Mouse (Mus musculus): ENCODE measurements around the gene Osr1. TPM values are rescaled to one million over a fixed set of nuclear protein-coding genes. Genes with fewer than 3 reads are reported as not detected.

The Osr1 gene
- polyA plus RNA-seq, 1 experiment from 2014 or later, result 10.8 TPM

GRCm38 (mm10) chr12:9582248-9582995, 12.5 kb downstream of the Osr1 start:
- Histone ChIP-seq H3K27ac (ENCODE audit: low read length) (no peak overlapping the region), H3K9ac (ENCODE audit: low read length) (no peak overlapping the region), H3K36me3 (ENCODE audit: control insufficient read depth, insufficient read depth) (no peaks in the 10 kb centered on the region), H3K4me3 (ENCODE audit: low read length) (no peak overlapping the region), H3K4me2 (ENCODE audit: low read depth, low read length) (no peak overlapping the region), H3K27me3 (ENCODE audit: control insufficient read depth, insufficient read depth, low read length) (peaks cover 58% of the 10 kb centered on the region), H3K4me1 (ENCODE audit: control insufficient read depth, insufficient read depth, low read length) (peaks cover 9% of the 10 kb centered on the region), H3K9me3 (replicated peaks; ENCODE audit: control insufficient read depth, low read length) (no peaks in the 10 kb centered on the region)
- ATAC-seq (replicated peaks; ENCODE audit: extremely low read depth, insufficient read depth, low FRiP score), result no peak
- 25% methylated on average over 14 of the region's 14 CpGs for WGBS

- H3K9me3 ChIP-seq (replicated peaks; ENCODE audit: control insufficient read depth, low read length), result no peaks in the 10 kb centered on the region
- no peak for ATAC-seq (replicated peaks; ENCODE audit: extremely low read depth, insufficient read depth, low FRiP score)
- H3K4me2 ChIP-seq (ENCODE audit: low read depth, low read length), result no peak overlapping the region
- H3K36me3 ChIP-seq (ENCODE audit: control insufficient read depth, insufficient read depth), result no peaks in the 10 kb centered on the region
- H3K27me3 ChIP-seq (ENCODE audit: control insufficient read depth, insufficient read depth, low read length), result peaks cover 48% of the 10 kb centered on the region
- no peak overlapping the region for H3K9ac ChIP-seq (ENCODE audit: low read length)
- H3K27ac ChIP-seq (ENCODE audit: low read length), result no peak overlapping the region
- H3K4me3 ChIP-seq (ENCODE audit: low read length), result no peak overlapping the region
- H3K4me1 ChIP-seq (ENCODE audit: control insufficient read depth, insufficient read depth, low read length), result peaks cover 9% of the 10 kb centered on the region
- WGBS, result 37% methylated on average over 2 of the region's 2 CpGs
These were observed 13.5 kb downstream of the Osr1 start for GRCm38 (mm10) chr12:9583380-9583779.

GRCm38 (mm10) chr12:9584366-9585084, 14.6 kb downstream of the Osr1 start:
- peaks cover 37% of the 10 kb centered on the region for H3K27me3 ChIP-seq (ENCODE audit: control insufficient read depth, insufficient read depth, low read length)
- no peaks in the 10 kb centered on the region for H3K9me3 ChIP-seq (replicated peaks; ENCODE audit: control insufficient read depth, low read length)
- H3K4me3 ChIP-seq (ENCODE audit: low read length), result peak overlapping the region; percentile 57
- no peaks in the 10 kb centered on the region for H3K36me3 ChIP-seq (ENCODE audit: control insufficient read depth, insufficient read depth)
- H3K27ac ChIP-seq (ENCODE audit: low read length), result no peak overlapping the region
- WGBS, result 2% methylated on average over 23 of the region's 23 CpGs
- ATAC-seq (replicated peaks; ENCODE audit: extremely low read depth, insufficient read depth, low FRiP score), result peak; percentile 94
- H3K9ac ChIP-seq (ENCODE audit: low read length), result peak overlapping the region; percentile 73
- H3K4me1 ChIP-seq (ENCODE audit: control insufficient read depth, insufficient read depth, low read length), result peaks cover 9% of the 10 kb centered on the region
- H3K4me2 ChIP-seq (ENCODE audit: low read depth, low read length), result peak overlapping the region; percentile 79

- H3K4me2 ChIP-seq (ENCODE audit: low read depth, low read length), result peak overlapping the region; percentile 79
- no peaks in the 10 kb centered on the region for H3K9me3 ChIP-seq (replicated peaks; ENCODE audit: control insufficient read depth, low read length)
- 0 out of 2 replicates have a peak, but pooled peaks have one; percentile 34 for ATAC-seq (replicated peaks; ENCODE audit: extremely low read depth, insufficient read depth, low FRiP score)
- peak overlapping the region; percentile 23; the same call in 1 of the 2 replicates for H3K27ac ChIP-seq (ENCODE audit: low read length)
- peaks cover 32% of the 10 kb centered on the region for H3K27me3 ChIP-seq (ENCODE audit: control insufficient read depth, insufficient read depth, low read length)
- 3% methylated on average over 7 of the region's 7 CpGs for WGBS
- peak overlapping the region; percentile 73 for H3K9ac ChIP-seq (ENCODE audit: low read length)
- peaks cover 9% of the 10 kb centered on the region for H3K4me1 ChIP-seq (ENCODE audit: control insufficient read depth, insufficient read depth, low read length)
- H3K4me3 ChIP-seq (ENCODE audit: low read length), result peak overlapping the region; percentile 57
- H3K36me3 ChIP-seq (ENCODE audit: control insufficient read depth, insufficient read depth), result no peaks in the 10 kb centered on the region
These were observed 15.2 kb downstream of the Osr1 start for GRCm38 (mm10) chr12:9585085-9585453.

- no peak overlapping the region for H3K4me3 ChIP-seq (ENCODE audit: low read length)
- ATAC-seq (replicated peaks; ENCODE audit: extremely low read depth, insufficient read depth, low FRiP score), result no peak
- no peak overlapping the region for H3K27ac ChIP-seq (ENCODE audit: low read length)
- WGBS, result 56% methylated on average over 1 of the region's 1 CpGs
- peaks cover 13% of the 10 kb centered on the region for H3K27me3 ChIP-seq (ENCODE audit: control insufficient read depth, insufficient read depth, low read length)
- no peaks in the 10 kb centered on the region for H3K36me3 ChIP-seq (ENCODE audit: control insufficient read depth, insufficient read depth)
- no peak overlapping the region for H3K4me2 ChIP-seq (ENCODE audit: low read depth, low read length)
- no peaks in the 10 kb centered on the region for H3K9me3 ChIP-seq (replicated peaks; ENCODE audit: control insufficient read depth, low read length)
- H3K4me1 ChIP-seq (ENCODE audit: control insufficient read depth, insufficient read depth, low read length), result peaks cover 6% of the 10 kb centered on the region
- H3K9ac ChIP-seq (ENCODE audit: low read length), result no peak overlapping the region
These were observed 17.8 kb downstream of the Osr1 start for GRCm38 (mm10) chr12:9587732-9588131.

GRCm38 (mm10) chr12:9589561-9590134, 19.7 kb downstream of the Osr1 start:
- no peak for ATAC-seq (replicated peaks; ENCODE audit: extremely low read depth, insufficient read depth, low FRiP score)
- no peak overlapping the region for H3K4me3 ChIP-seq (ENCODE audit: low read length)
- 68% methylated on average over 7 of the region's 7 CpGs for WGBS

GRCm38 (mm10) chr12:9591141-9591540, 21.2 kb downstream of the Osr1 start:
- ATAC-seq (replicated peaks; ENCODE audit: extremely low read depth, insufficient read depth, low FRiP score), result no peak
- 61% methylated on average over 3 of the region's 3 CpGs for WGBS
- no peak overlapping the region for H3K4me3 ChIP-seq (ENCODE audit: low read length)
- no peaks in the 10 kb centered on the region for H3K27me3 ChIP-seq (ENCODE audit: control insufficient read depth, insufficient read depth, low read length)
- no peaks in the 10 kb centered on the region for H3K9me3 ChIP-seq (replicated peaks; ENCODE audit: control insufficient read depth, low read length)
- H3K27ac ChIP-seq (ENCODE audit: low read length), result no peak overlapping the region
- no peak overlapping the region for H3K4me2 ChIP-seq (ENCODE audit: low read depth, low read length)
- no peaks in the 10 kb centered on the region for H3K4me1 ChIP-seq (ENCODE audit: control insufficient read depth, insufficient read depth, low read length)
- H3K9ac ChIP-seq (ENCODE audit: low read length), result no peak overlapping the region
- H3K36me3 ChIP-seq (ENCODE audit: control insufficient read depth, insufficient read depth), result no peaks in the 10 kb centered on the region

More at GRCm38 (mm10) chr12:9589561-9590134, 19.7 kb downstream of the Osr1 start:
- Histone ChIP-seq H3K36me3 (ENCODE audit: control insufficient read depth, insufficient read depth) (no peaks in the 10 kb centered on the region), H3K4me1 (ENCODE audit: control insufficient read depth, insufficient read depth, low read length) (peaks cover 3% of the 10 kb centered on the region), H3K9me3 (replicated peaks; ENCODE audit: control insufficient read depth, low read length) (no peaks in the 10 kb centered on the region), H3K4me2 (ENCODE audit: low read depth, low read length) (no peak overlapping the region), H3K27ac (ENCODE audit: low read length) (no peak overlapping the region), H3K9ac (ENCODE audit: low read length) (no peak overlapping the region), H3K27me3 (ENCODE audit: control insufficient read depth, insufficient read depth, low read length) (no peaks in the 10 kb centered on the region)

GRCm38 (mm10) chr12:9598219-9598618, 28.3 kb downstream of the Osr1 start:
- ATAC-seq (replicated peaks; ENCODE audit: extremely low read depth, insufficient read depth, low FRiP score), result no peak
- no peak overlapping the region for H3K9ac ChIP-seq (ENCODE audit: low read length)
- H3K4me3 ChIP-seq (ENCODE audit: low read length), result no peak overlapping the region
- no peaks in the 10 kb centered on the region for H3K4me1 ChIP-seq (ENCODE audit: control insufficient read depth, insufficient read depth, low read length)
- no peaks in the 10 kb centered on the region for H3K9me3 ChIP-seq (replicated peaks; ENCODE audit: control insufficient read depth, low read length)
- no peak overlapping the region for H3K4me2 ChIP-seq (ENCODE audit: low read depth, low read length)
- no peak overlapping the region for H3K27ac ChIP-seq (ENCODE audit: low read length)
- H3K36me3 ChIP-seq (ENCODE audit: control insufficient read depth, insufficient read depth), result no peaks in the 10 kb centered on the region
- H3K27me3 ChIP-seq (ENCODE audit: control insufficient read depth, insufficient read depth, low read length), result no peaks in the 10 kb centered on the region
